Mouse (Mus musculus): ENCODE data around the gene Sirt2. TPM values are rescaled to one million over a fixed set of nuclear protein-coding genes. Genes with fewer than 3 reads are reported as not detected.

Sirt2 gene
- polyA plus RNA-seq, 1 experiment, result 28.1 TPM

- Histone ChIP-seq H3K4me1 (ENCODE audit: control insufficient read depth, insufficient read depth, low read length) (no peaks in the 10 kb centered on the region), H3K9me3 (replicated peaks; ENCODE audit: control insufficient read depth, insufficient read depth, low read length, poor library complexity, severe bottlenecking) (no peaks in the 10 kb centered on the region), H3K9ac (ENCODE audit: low read depth, poor library complexity, severe bottlenecking) (no peak overlapping the region), H3K36me3 (ENCODE audit: control insufficient read depth, insufficient read depth, low read length, poor library complexity, severe bottlenecking) (no peaks in the 10 kb centered on the region; the same call in 1 of the 2 replicates), H3K27ac (ENCODE audit: insufficient read depth, low read length) (no peak overlapping the region), H3K4me3 (ENCODE audit: low read depth, low read length) (no peak overlapping the region), H3K27me3 (ENCODE audit: control insufficient read depth, insufficient read depth, low read length, poor library complexity, severe bottlenecking) (no peaks in the 10 kb centered on the region)
- no peak for TF ChIP-seq CTCF (IDR thresholded peaks at IDR 0.05; ENCODE audit: low read depth, low read length)
Measured at GRCm38 (mm10) chr7:28831411-28832125, 65.0 kb downstream of the Sirt2 start.

- Histone ChIP-seq H3K27ac (ENCODE audit: insufficient read depth, low read length) (no peak overlapping the region), H3K4me1 (ENCODE audit: control insufficient read depth, insufficient read depth, low read length) (no peaks in the 10 kb centered on the region), H3K9me3 (replicated peaks; ENCODE audit: control insufficient read depth, insufficient read depth, low read length, poor library complexity, severe bottlenecking) (no peaks in the 10 kb centered on the region), H3K36me3 (ENCODE audit: control insufficient read depth, insufficient read depth, low read length, poor library complexity, severe bottlenecking) (no peaks in the 10 kb centered on the region; the same call in 1 of the 2 replicates), H3K4me3 (ENCODE audit: low read depth, low read length) (no peak overlapping the region), H3K9ac (ENCODE audit: low read depth, poor library complexity, severe bottlenecking) (no peak overlapping the region), H3K27me3 (ENCODE audit: control insufficient read depth, insufficient read depth, low read length, poor library complexity, severe bottlenecking) (no peaks in the 10 kb centered on the region)
- TF ChIP-seq CTCF (IDR thresholded peaks at IDR 0.05; ENCODE audit: low read depth, low read length) (no peak), EP300 (IDR thresholded peaks at IDR 0.05; ENCODE audit: insufficient read depth, low read depth, low read length) (no peak), POLR2A (IDR thresholded peaks at IDR 0.05; ENCODE audit: insufficient read depth, low read length) (no peak)
Measured at GRCm38 (mm10) chr7:28832137-28832536, 65.6 kb downstream of the Sirt2 start.

- Histone ChIP-seq H3K9ac (ENCODE audit: low read depth, poor library complexity, severe bottlenecking) (no peak within 1 kb of the TSS), H3K36me3 (ENCODE audit: control insufficient read depth, insufficient read depth, low read length, poor library complexity, severe bottlenecking) (no peaks in the 10 kb centered on the region; the same call in 1 of the 2 replicates), H3K4me3 (ENCODE audit: low read depth, low read length) (no peak within 1 kb of the TSS), H3K9me3 (replicated peaks; ENCODE audit: control insufficient read depth, insufficient read depth, low read length, poor library complexity, severe bottlenecking) (no peaks in the 10 kb centered on the region), H3K27me3 (ENCODE audit: control insufficient read depth, insufficient read depth, low read length, poor library complexity, severe bottlenecking) (no peaks in the 10 kb centered on the region), H3K27ac (ENCODE audit: insufficient read depth, low read length) (no peak within 1 kb of the TSS), H3K4me1 (ENCODE audit: control insufficient read depth, insufficient read depth, low read length) (no peaks in the 10 kb centered on the region)
- TF ChIP-seq EP300 (IDR thresholded peaks at IDR 0.05; ENCODE audit: insufficient read depth, low read depth, low read length), result no peak
- TF ChIP-seq CTCF (IDR thresholded peaks at IDR 0.05; ENCODE audit: low read depth, low read length), result no peak
- TF ChIP-seq POLR2A (IDR thresholded peaks at IDR 0.05; ENCODE audit: insufficient read depth, low read length), result no peak
Measured at GRCm38 (mm10) chr7:28833723-28834347, 67.3 kb downstream of the Sirt2 start, which contains the start of gene Lgals4. Gene Lgals4, plus strand, starts transcription at chr7:28833854.

DNA sequence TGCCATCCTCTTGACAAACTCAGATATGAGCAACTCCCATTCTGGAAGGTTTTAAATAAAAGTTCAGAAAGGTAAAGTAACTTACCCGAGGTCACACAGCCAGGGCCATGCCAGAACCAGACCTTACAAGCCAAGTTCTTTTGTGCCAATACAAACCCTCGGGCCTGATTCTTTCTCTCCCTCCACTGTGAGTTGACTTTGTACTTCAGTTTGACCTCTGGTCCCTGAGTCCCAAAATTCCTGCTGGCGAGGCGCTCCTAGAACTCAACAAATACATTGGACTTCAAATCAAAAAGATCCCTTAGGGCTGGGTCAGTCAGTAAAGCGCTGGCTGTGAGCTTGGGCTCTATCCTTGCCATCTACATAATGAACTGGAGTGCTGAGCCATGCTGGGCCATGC is 70.4 kb downstream of the Sirt2 start:
- H3K4me1 ChIP-seq (ENCODE audit: control insufficient read depth, insufficient read depth, low read length), result no peaks in the 10 kb centered on the region
- TF ChIP-seq CTCF (IDR thresholded peaks at IDR 0.05; ENCODE audit: low read depth, low read length), result no peak
- TF ChIP-seq POLR2A (IDR thresholded peaks at IDR 0.05; ENCODE audit: insufficient read depth, low read length), result no peak
- no peak for TF ChIP-seq EP300 (IDR thresholded peaks at IDR 0.05; ENCODE audit: insufficient read depth, low read depth, low read length)
- H3K36me3 ChIP-seq (ENCODE audit: control insufficient read depth, insufficient read depth, low read length, poor library complexity, severe bottlenecking), result no peaks in the 10 kb centered on the region
- H3K4me3 ChIP-seq (ENCODE audit: low read depth, low read length), result no peak overlapping the region
- no peak overlapping the region for H3K27ac ChIP-seq (ENCODE audit: insufficient read depth, low read length)
- H3K9me3 ChIP-seq (replicated peaks; ENCODE audit: control insufficient read depth, insufficient read depth, low read length, poor library complexity, severe bottlenecking), result no peaks in the 10 kb centered on the region
- no peak overlapping the region for H3K9ac ChIP-seq (ENCODE audit: low read depth, poor library complexity, severe bottlenecking)
- H3K27me3 ChIP-seq (ENCODE audit: control insufficient read depth, insufficient read depth, low read length, poor library complexity, severe bottlenecking), result no peaks in the 10 kb centered on the region

Other genes starting within 250 kb of the Sirt2 start
- gene Ifnl3, start 243.9 kb upstream of the Sirt2 start, polyA plus RNA-seq (2011; ENCODE audit: insufficient read depth, insufficient read length, low read depth, missing spikeins), result not detected in 2 replicates
- gene Sycn, start 225.8 kb upstream of the Sirt2 start, polyA plus RNA-seq (2011; ENCODE audit: insufficient read depth, insufficient read length, low read depth, missing spikeins), result not detected in 2 replicates
- gene Nccrp1, start 219.5 kb upstream of the Sirt2 start, polyA plus RNA-seq (2011; ENCODE audit: insufficient read depth, insufficient read length, low read depth, missing spikeins), result 4.5 and 6.4 TPM in 2 replicates
- gene Samd4b, start 168.6 kb upstream of the Sirt2 start, polyA plus RNA-seq (2011; ENCODE audit: insufficient read depth, insufficient read length, low read depth, missing spikeins), result 86.0 and 94.1 TPM in 2 replicates
- gene Pak4, start 168.6 kb upstream of the Sirt2 start, polyA plus RNA-seq (2011; ENCODE audit: insufficient read depth, insufficient read length, low read depth, missing spikeins), result 64.4 and 75.1 TPM in 2 replicates
- gene Acp7, start 135.4 kb upstream of the Sirt2 start, polyA plus RNA-seq (2011; ENCODE audit: insufficient read depth, insufficient read length, low read depth, missing spikeins), result 1.4 and 1.8 TPM in 2 replicates
- gene Fbxo27, start 73.9 kb upstream of the Sirt2 start, polyA plus RNA-seq (2011; ENCODE audit: insufficient read depth, insufficient read length, low read depth, missing spikeins), result 5.2 and 9.6 TPM in 2 replicates
- gene Fbxo17, start 49.9 kb upstream of the Sirt2 start, polyA plus RNA-seq (2011; ENCODE audit: insufficient read depth, insufficient read length, low read depth, missing spikeins), result 6.7 and 7.0 TPM in 2 replicates
- 53.5 and 60.9 TPM in 2 replicates for gene Mrps12, start 24.9 kb upstream of the Sirt2 start, polyA plus RNA-seq (2011; ENCODE audit: insufficient read depth, insufficient read length, low read depth, missing spikeins)
- gene Sars2, start 24.7 kb upstream of the Sirt2 start, polyA plus RNA-seq (2011; ENCODE audit: insufficient read depth, insufficient read length, low read depth, missing spikeins), result 22.4 and 22.5 TPM in 2 replicates
- gene Ccer2, start 10.6 kb upstream of the Sirt2 start, polyA plus RNA-seq (2011; ENCODE audit: insufficient read depth, insufficient read length, low read depth, missing spikeins), result not detected in 2 replicates
- gene Nfkbib, start 777 bp downstream of the Sirt2 start, polyA plus RNA-seq (2011; ENCODE audit: insufficient read depth, insufficient read length, low read depth, missing spikeins), result 23.8 and 27.9 TPM in 2 replicates
- 24.6 and 28.0 TPM in 2 replicates for gene Rinl, start 22.2 kb downstream of the Sirt2 start, polyA plus RNA-seq (2011; ENCODE audit: insufficient read depth, insufficient read length, low read depth, missing spikeins)
- 633 and 662 TPM in 2 replicates for gene Hnrnpl, start 41.8 kb downstream of the Sirt2 start, polyA plus RNA-seq (2011; ENCODE audit: insufficient read depth, insufficient read length, low read depth, missing spikeins)
- gene Ech1, start 58.5 kb downstream of the Sirt2 start, polyA plus RNA-seq (2011; ENCODE audit: insufficient read depth, insufficient read length, low read depth, missing spikeins), result 41.3 and 53.0 TPM in 2 replicates
- gene Lgals4, start 67.1 kb downstream of the Sirt2 start, polyA plus RNA-seq (2011; ENCODE audit: insufficient read depth, insufficient read length, low read depth, missing spikeins), result 1.9 and 2.4 TPM in 2 replicates
- gene Lgals7, start 97.1 kb downstream of the Sirt2 start, polyA plus RNA-seq (2011; ENCODE audit: insufficient read depth, insufficient read length, low read depth, missing spikeins), result not detected in 2 replicates
- 0.21 and 0.33 TPM in 2 replicates for gene Capn12, start 114.7 kb downstream of the Sirt2 start, polyA plus RNA-seq (2011; ENCODE audit: insufficient read depth, insufficient read length, low read depth, missing spikeins)
- 318 and 324 TPM in 2 replicates for gene Actn4, start 195.6 kb downstream of the Sirt2 start, polyA plus RNA-seq (2011; ENCODE audit: insufficient read depth, insufficient read length, low read depth, missing spikeins)
- 409 and 413 TPM in 2 replicates for gene Eif3k, start 215.1 kb downstream of the Sirt2 start, polyA plus RNA-seq (2011; ENCODE audit: insufficient read depth, insufficient read length, low read depth, missing spikeins)
- gene Map4k1, start 215.3 kb downstream of the Sirt2 start, polyA plus RNA-seq (2011; ENCODE audit: insufficient read depth, insufficient read length, low read depth, missing spikeins), result 33.2 and 36.3 TPM in 2 replicates

Measured in ES-Bruce4 (cell line).